Comparison of ENCODE assay signal across 13 mouse cellular contexts in genomic region chr8:96426900-96427299, GRCm38 (mm10).
DNase-seq lines count a peak whose midpoint lies in the region; ATAC-seq and TF ChIP-seq lines count a peak whose summit lies in the region.
"Had no signal": no experiment of that assay in that cellular context is flagged by ENCODE, and none has a peak within 500 bp of the region (broad histone marks: within the 10 kb centered on the region; RNA-seq: fewer than 3 reads in every experiment).

No protein-coding gene starts in this region.

- H3K9me3 ChIP-seq in kidney, embryonic 15.5 days (replicated peaks), result no peaks in the 10 kb centered on the region
- H3K9me3 ChIP-seq in stomach, postnatal 0 days (ENCODE audit: control insufficient read depth, low read length), result no peaks in the 10 kb centered on the region
- H3K9me3 ChIP-seq: embryonic facial prominence, embryonic 12.5 days; limb, embryonic 12.5 days; stomach, embryonic 15.5 days had no signal

- peak; percentile 7 for DNase-seq in adrenal gland, postnatal 25 days
- DNase-seq in adrenal gland, adult 8-10 months, result no peak
- DNase-seq in kidney, adult 2 months, result peak; percentile 13
- DNase-seq in testis, postnatal 10 days (ENCODE audit: low spot score), result peak; percentile 40
- no peak for DNase-seq in testis, postnatal 14 days (ENCODE audit: low spot score)
- no peak for DNase-seq in stomach, postnatal 0 days (ENCODE audit: low spot score)
- DNase-seq in ovary, postnatal 36 days (ENCODE audit: low spot score), result no peak

- no peaks in the 10 kb centered on the region for H3K36me3 ChIP-seq in kidney, adult 2 months (ENCODE audit: control insufficient read depth, insufficient read depth, low read length)
- no peaks in the 10 kb centered on the region for H3K36me3 ChIP-seq in kidney, embryonic 15.5 days
- no peaks in the 10 kb centered on the region for H3K36me3 ChIP-seq in stomach, postnatal 0 days (ENCODE audit: control insufficient read depth, insufficient read depth, low read length)
- H3K36me3 ChIP-seq: embryonic facial prominence, embryonic 12.5 days; limb, embryonic 12.5 days; stomach, embryonic 15.5 days had no signal

- no peak for ATAC-seq in kidney, embryonic 15.5 days (replicated peaks; ENCODE audit: low FRiP score)
- no peak for ATAC-seq in stomach, postnatal 0 days (ENCODE audit: low FRiP score, low TSS enrichment)
- ATAC-seq: Patski had no signal

- TF ChIP-seq POLR2A in kidney, adult 2 months (IDR thresholded peaks at IDR 0.05; ENCODE audit: low read depth, low read length), result no peak

- no peak; the same call in 1 of the 2 replicates for TF ChIP-seq CTCF in kidney, adult 2 months (conservative IDR thresholded peaks at IDR 0.05; ENCODE audit: insufficient read depth, insufficient read length, low read depth, low read length)
- peak; percentile 40 for TF ChIP-seq CTCF in stomach, postnatal 0 days (IDR thresholded peaks at IDR 0.05; ENCODE audit: low read depth)

- TF ChIP-seq EP300 in stomach, postnatal 0 days (optimal IDR thresholded peaks at IDR 0.05), result no peak

- no peak overlapping the region for H3K27ac ChIP-seq in kidney, adult 2 months (ENCODE audit: insufficient read depth, low read depth, low read length)
- no peak overlapping the region for H3K27ac ChIP-seq in kidney, embryonic 15.5 days
- no peak overlapping the region for H3K27ac ChIP-seq in stomach, postnatal 0 days (replicated peaks)
- H3K27ac ChIP-seq: embryonic facial prominence, embryonic 12.5 days; limb, embryonic 12.5 days; stomach, embryonic 15.5 days had no signal

- no peak overlapping the region for H3K4me2 ChIP-seq in kidney, embryonic 15.5 days
- no peak overlapping the region for H3K4me2 ChIP-seq in stomach, postnatal 0 days (replicated peaks; ENCODE audit: low read depth)
- H3K4me2 ChIP-seq: embryonic facial prominence, embryonic 12.5 days; limb, embryonic 12.5 days; stomach, embryonic 15.5 days had no signal

- no peak overlapping the region for H3K9ac ChIP-seq in kidney, embryonic 15.5 days
- H3K9ac ChIP-seq in stomach, postnatal 0 days (ENCODE audit: low read length), result no peak overlapping the region
- H3K9ac ChIP-seq: embryonic facial prominence, embryonic 12.5 days; limb, embryonic 12.5 days; stomach, embryonic 15.5 days had no signal

- WGBS in kidney, adult 2 months, result 34% methylated on average over 1 of the region's 1 CpGs
- WGBS in kidney, embryonic 15.5 days, result 67% methylated on average over 1 of the region's 1 CpGs
- WGBS in stomach, postnatal 0 days, result 53% methylated on average over 1 of the region's 1 CpGs

- no peak overlapping the region for H3K4me3 ChIP-seq in kidney, adult 2 months (ENCODE audit: insufficient read depth, low read depth, low read length)
- no peak overlapping the region for H3K4me3 ChIP-seq in kidney, embryonic 15.5 days (replicated peaks)
- no peak overlapping the region for H3K4me3 ChIP-seq in stomach, postnatal 0 days (ENCODE audit: low read depth, low read length)
- H3K4me3 ChIP-seq: embryonic facial prominence, embryonic 12.5 days; limb, embryonic 12.5 days; megakaryocyte, embryonic 14.5 days; stomach, embryonic 15.5 days had no signal

- H3K4me1 ChIP-seq in kidney, adult 2 months (ENCODE audit: control insufficient read depth, insufficient read depth, low read length), result no peaks in the 10 kb centered on the region
- H3K4me1 ChIP-seq in kidney, embryonic 15.5 days, result no peaks in the 10 kb centered on the region
- no peaks in the 10 kb centered on the region for H3K4me1 ChIP-seq in stomach, postnatal 0 days (replicated peaks; ENCODE audit: control insufficient read depth, insufficient read depth)
- H3K4me1 ChIP-seq: embryonic facial prominence, embryonic 12.5 days; limb, embryonic 12.5 days; megakaryocyte, embryonic 14.5 days; stomach, embryonic 15.5 days had no signal

- no peaks in the 10 kb centered on the region for H3K27me3 ChIP-seq in kidney, adult 2 months (replicated peaks; ENCODE audit: control insufficient read depth, insufficient read depth, low read length)
- no peaks in the 10 kb centered on the region for H3K27me3 ChIP-seq in kidney, embryonic 15.5 days
- H3K27me3 ChIP-seq in stomach, postnatal 0 days (ENCODE audit: control insufficient read depth, insufficient read depth, low read length), result no peaks in the 10 kb centered on the region
- H3K27me3 ChIP-seq: embryonic facial prominence, embryonic 12.5 days; limb, embryonic 12.5 days; megakaryocyte, embryonic 14.5 days; Patski; stomach, embryonic 15.5 days had no signal

Comparison
In these comparisons a context has a peak if more than half of its experiments do, and no peak if none do; other contexts are left out.
1. DNase-seq: peak in adrenal gland, postnatal 25 days (single experiment), kidney, adult 2 months (single experiment) and testis, postnatal 10 days (single experiment); none in adrenal gland, adult 8-10 months (single experiment), testis, postnatal 14 days (single experiment), stomach, postnatal 0 days (single experiment) and ovary, postnatal 36 days (single experiment).